ENCODE assay signal across 7 mouse cellular contexts in the genomic region with DNA sequence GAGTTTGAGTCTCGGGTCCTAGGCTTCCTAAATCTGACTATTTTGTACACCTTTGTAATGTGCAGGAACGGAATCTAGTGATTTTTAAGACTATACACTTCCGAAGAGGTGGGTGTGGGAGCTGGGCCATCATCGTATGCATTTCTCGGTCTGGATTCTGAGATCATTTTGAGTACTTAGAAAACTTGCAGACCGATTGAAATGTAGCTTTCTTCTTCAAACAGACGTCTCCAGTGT. TPM values are rescaled to one million over a fixed set of nuclear protein-coding genes. Genes with fewer than 3 reads are reported as not detected.
DNase-seq lines count a peak whose midpoint lies in the region; ATAC-seq and TF ChIP-seq lines count a peak whose summit lies in the region.

A gene (plus strand): TSS at position 138 of the 237 bp plus-strand sequence.

- H3K27me3 ChIP-seq in embryonic facial prominence, embryonic 11.5 days (ENCODE audit: control insufficient read depth, insufficient read depth, low read length): no peaks in the 10 kb centered on the region
- no peaks in the 10 kb centered on the region for H3K27me3 ChIP-seq in hindbrain, embryonic 13.5 days
- H3K27me3 ChIP-seq in midbrain, embryonic 16.5 days (ENCODE audit: control insufficient read depth, insufficient read depth, low read depth, low read length): no peaks in the 10 kb centered on the region

- H3K4me2 ChIP-seq in embryonic facial prominence, embryonic 11.5 days (ENCODE audit: low read depth, low read length): peak within 1 kb of the TSS; percentile 71
- H3K4me2 ChIP-seq in hindbrain, embryonic 13.5 days: peak within 1 kb of the TSS; percentile 79
- H3K4me2 ChIP-seq in midbrain, embryonic 16.5 days (ENCODE audit: low read length): peak within 1 kb of the TSS; percentile 83

- 2% methylated on average over 7 of the region's 7 CpGs for WGBS in lung, adult 2 months
- WGBS in embryonic facial prominence, embryonic 11.5 days: 3% methylated on average over 7 of the region's 7 CpGs
- 4% methylated on average over 7 of the region's 7 CpGs for WGBS in hindbrain, embryonic 13.5 days
- under 1% methylated on average over 7 of the region's 7 CpGs for WGBS in midbrain, embryonic 16.5 days

- no peak for TF ChIP-seq CTCF in lung, adult 2 months (IDR thresholded peaks at IDR 0.05; ENCODE audit: insufficient read depth, low read length)

- peak within 1 kb of the TSS; percentile 99 for H3K27ac ChIP-seq in embryonic facial prominence, embryonic 11.5 days (replicated peaks; ENCODE audit: low read depth, low read length)
- H3K27ac ChIP-seq in hindbrain, embryonic 13.5 days: peak within 1 kb of the TSS; percentile 99
- peak within 1 kb of the TSS; percentile 96 for H3K27ac ChIP-seq in midbrain, embryonic 16.5 days (ENCODE audit: low read length)

- peak within 1 kb of the TSS; percentile 96 for H3K9ac ChIP-seq in embryonic facial prominence, embryonic 11.5 days (replicated peaks; ENCODE audit: low read length)
- peak within 1 kb of the TSS; percentile 96 for H3K9ac ChIP-seq in hindbrain, embryonic 13.5 days
- peak within 1 kb of the TSS; percentile 86 for H3K9ac ChIP-seq in midbrain, embryonic 16.5 days (ENCODE audit: low read depth, low read length)

- no peak for TF ChIP-seq POLR2A in lung, adult 2 months (IDR thresholded peaks at IDR 0.05; ENCODE audit: borderline replicate concordance, extremely low read depth, low read depth, low read length)

- H3K4me1 ChIP-seq in lung, adult 2 months (ENCODE audit: control insufficient read depth, insufficient read depth, low read length): peaks cover 5% of the 10 kb centered on the region
- H3K4me1 ChIP-seq in embryonic facial prominence, embryonic 11.5 days (ENCODE audit: control insufficient read depth, insufficient read depth, low read length): no peaks in the 10 kb centered on the region
- peaks cover 31% of the 10 kb centered on the region for H3K4me1 ChIP-seq in hindbrain, embryonic 13.5 days (replicated peaks)
- H3K4me1 ChIP-seq in midbrain, embryonic 16.5 days (ENCODE audit: control insufficient read depth, insufficient read depth, low read length): peaks cover 28% of the 10 kb centered on the region

- H3K4me3 ChIP-seq in lung, adult 2 months (replicated peaks; ENCODE audit: extremely low read depth, low read depth, low read length): peak within 1 kb of the TSS; percentile 98
- H3K4me3 ChIP-seq in embryonic facial prominence, embryonic 11.5 days (ENCODE audit: low read depth, low read length): peak within 1 kb of the TSS; percentile 94
- peak within 1 kb of the TSS; percentile 92 for H3K4me3 ChIP-seq in hindbrain, embryonic 13.5 days
- peak within 1 kb of the TSS; percentile 95 for H3K4me3 ChIP-seq in midbrain, embryonic 16.5 days (ENCODE audit: low read depth, low read length)

- no peak for ATAC-seq in embryonic facial prominence, embryonic 11.5 days (replicated peaks; ENCODE audit: insufficient number of reproducible peaks, low FRiP score, low TSS enrichment, low read depth)
- no peak; the same call in 1 of the 2 replicates for ATAC-seq in hindbrain, embryonic 13.5 days (ENCODE audit: low FRiP score)
- no peak; the same call in 1 of the 2 replicates for ATAC-seq in midbrain, embryonic 16.5 days
- ATAC-seq in CD4-positive, CD25-positive, alpha-beta regulatory T cell, adult 4 months: no peak

- DNase-seq in lung, adult 2 months: no peak
- no peak for DNase-seq in lung, postnatal 10 days
- no peak for DNase-seq in embryonic facial prominence, embryonic 11.5 days (ENCODE audit: low spot score)
- no peak for DNase-seq in spleen, adult 18-20 months

- no peaks in the 10 kb centered on the region for H3K9me3 ChIP-seq in embryonic facial prominence, embryonic 11.5 days (replicated peaks; ENCODE audit: control insufficient read depth, low read length)
- H3K9me3 ChIP-seq in hindbrain, embryonic 13.5 days: no peaks in the 10 kb centered on the region
- H3K9me3 ChIP-seq in midbrain, embryonic 16.5 days (replicated peaks; ENCODE audit: control insufficient read depth, low read length, poor library complexity, severe bottlenecking): peaks cover 3% of the 10 kb centered on the region

- no peaks in the 10 kb centered on the region for H3K36me3 ChIP-seq in embryonic facial prominence, embryonic 11.5 days (replicated peaks; ENCODE audit: control insufficient read depth, insufficient read depth, low read depth, low read length)
- H3K36me3 ChIP-seq in hindbrain, embryonic 13.5 days: no peaks in the 10 kb centered on the region
- no peaks in the 10 kb centered on the region for H3K36me3 ChIP-seq in midbrain, embryonic 16.5 days (ENCODE audit: control insufficient read depth, insufficient read depth, low read length)

RNA-seq across cellular contexts. Expression of the gene that starts here (rescaled TPM):
- 0.57 and 1.8 TPM in 2 replicates for polyA plus RNA-seq in lung, adult 2 months (2012; rRNA removed)
- 6.5 and 8.4 TPM in 2 replicates for polyA plus RNA-seq in embryonic facial prominence, embryonic 11.5 days (2014; fragmentation: Nextera tagmentation; extraction: Ambion mirVana)
- polyA plus RNA-seq in hindbrain, embryonic 13.5 days (2015; fragmentation: Nextera tagmentation; extraction: Ambion mirVana): 5.8 and 6.1 TPM in 2 replicates
- polyA plus RNA-seq in midbrain, embryonic 16.5 days (2015; fragmentation: Nextera tagmentation; extraction: Ambion mirVana): 4.8 and 5.4 TPM in 2 replicates
- polyA plus RNA-seq in CD4-positive, CD25-positive, alpha-beta regulatory T cell, adult 4 months (2017; shearing (Covaris generic)): 1 to 10 TPM; 2.2 to 2.5 TPM
